Mouse (Mus musculus) cerebellum, adult 2 months (tissue): ENCODE measurements around the gene Tmem127.

Experiments
- CTCF ChIP-seq: fragments of 200-500 bp; IDR thresholded peaks from 2 replicates; pipeline ENCODE4 v1.5.1; 2011; ENCODE audit warnings: low read depth, mild to moderate bottlenecking, control low read depth, low read length, moderate library complexity, borderline replicate concordance; ENCODE audit not compliant: insufficient read depth
- POLR2A ChIP-seq: fragments of 200-500 bp; IDR thresholded peaks from 2 replicates; pipeline ENCODE4 v1.6.1; 2011; ENCODE audit warnings: low read length, control low read depth, borderline replicate concordance; ENCODE audit not compliant: insufficient read depth

- TF ChIP-seq POLR2A: no peak
- no peak for TF ChIP-seq CTCF
These were observed 58.4 kb downstream of the Tmem127 start for GRCm38 (mm10) chr2:127306123-127306522.
